Mouse (Mus musculus): ENCODE results near the gene Otx1. TPM values are rescaled to one million over a fixed set of nuclear protein-coding genes. Genes with fewer than 3 reads are reported as not detected.

The Otx1 gene
- total and polyA plus RNA-seq, 3 experiments: not detected

DNA sequence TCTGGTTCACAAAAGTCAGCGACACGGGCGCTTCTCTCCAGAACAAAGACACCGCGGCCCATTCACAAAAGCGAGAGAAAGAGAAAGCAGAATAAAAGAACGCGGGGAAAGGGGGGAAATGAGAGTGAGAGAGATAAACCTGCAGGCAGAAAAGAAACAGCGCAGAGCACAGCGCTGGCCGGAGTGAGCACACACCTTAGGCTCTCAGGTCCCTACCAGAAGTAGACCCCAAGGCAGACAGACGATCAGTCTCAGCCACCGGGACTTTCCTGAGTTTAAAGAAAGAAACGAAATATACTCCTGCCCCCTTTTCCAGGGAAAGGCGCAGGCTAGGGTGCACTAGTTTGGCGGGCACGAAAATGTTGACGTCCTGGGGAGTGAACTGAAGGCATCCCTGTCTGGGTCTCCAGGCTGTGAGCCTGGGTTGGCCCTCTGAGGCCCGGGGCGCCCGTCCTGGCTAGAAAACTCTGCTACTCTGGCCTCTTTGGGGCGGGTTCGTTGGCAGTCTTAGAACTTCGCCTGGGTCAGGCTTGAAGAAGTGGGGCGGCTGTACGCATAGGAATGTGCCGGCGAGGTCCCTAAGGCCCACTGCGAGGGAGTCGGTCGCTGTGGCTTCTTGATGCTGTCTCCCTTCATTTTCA lies 764 bp upstream of the Otx1 start:
- no peaks in the 10 kb centered on the region for H3K79me2 ChIP-seq (replicated peaks; ENCODE audit: control insufficient read depth, extremely low read depth, insufficient read depth, poor library complexity, severe bottlenecking)
- no peak overlapping the region for H3K9ac ChIP-seq (ENCODE audit: insufficient read depth, low read depth)
- H3K27ac ChIP-seq (ENCODE audit: insufficient read depth, low read depth): no peak overlapping the region
- no peaks in the 10 kb centered on the region for H3K36me3 ChIP-seq (replicated peaks in 1 of 2; ENCODE audit: control insufficient read depth in 1 of 2, insufficient read depth in 1 of 2, low read length in 1 of 2)
- in situ Hi-C loops (cut with MboI; ENCODE audit: low pct_ligation_motif_present, low pct_unique_long_range_greater_than_20kb, low sequenced_read_pairs) (no loop called here), dilution Hi-C loops (cut with MboI; ENCODE audit: extremely low pct_ligation_motif_present, extremely low pct_unique_long_range_greater_than_20kb, low sequenced_read_pairs) (no loop called here)
- peaks cover 0 to 21% of the 10 kb centered on the region in 2 experiments; a peak in 2 of 4 replicates for H3K4me1 ChIP-seq (ENCODE audit: control insufficient read depth in 1 of 2, insufficient read depth in 2 of 2)
- H3K9me3 ChIP-seq (replicated peaks; ENCODE audit: low read length): peaks cover 30% of the 10 kb centered on the region
- no peaks in the 10 kb centered on the region for H3K27me3 ChIP-seq (replicated peaks)
- TF ChIP-seq ZC3H11A (IDR thresholded peaks at IDR 0.05; ENCODE audit: low read depth, low read length): no peak
- TF ChIP-seq MAX (IDR thresholded peaks at IDR 0.05; ENCODE audit: low read length): no peak
- TF ChIP-seq CTCF (conservative IDR thresholded peaks at IDR 0.05 in 1 of 2, IDR thresholded peaks at IDR 0.05 in 1 of 2; ENCODE audit: low read depth in 2 of 2, low read length in 2 of 2): no peak
- no peak for TF ChIP-seq MAZ (IDR thresholded peaks at IDR 0.05; ENCODE audit: low read depth, low read length)
- no peak for TF ChIP-seq BHLHE40 (IDR thresholded peaks at IDR 0.05; ENCODE audit: low read depth, low read length)
- no peak for DNase-seq (ENCODE audit: extremely low read depth)
- no peak overlapping the region for H3K4me3 ChIP-seq (replicated peaks in 1 of 3; ENCODE audit: low read depth in 2 of 3, low read length in 2 of 3, poor library complexity in 1 of 3)
- H3K4me2 ChIP-seq (ENCODE audit: insufficient read depth, low read depth, poor library complexity, severe bottlenecking): no peak overlapping the region

DNA sequence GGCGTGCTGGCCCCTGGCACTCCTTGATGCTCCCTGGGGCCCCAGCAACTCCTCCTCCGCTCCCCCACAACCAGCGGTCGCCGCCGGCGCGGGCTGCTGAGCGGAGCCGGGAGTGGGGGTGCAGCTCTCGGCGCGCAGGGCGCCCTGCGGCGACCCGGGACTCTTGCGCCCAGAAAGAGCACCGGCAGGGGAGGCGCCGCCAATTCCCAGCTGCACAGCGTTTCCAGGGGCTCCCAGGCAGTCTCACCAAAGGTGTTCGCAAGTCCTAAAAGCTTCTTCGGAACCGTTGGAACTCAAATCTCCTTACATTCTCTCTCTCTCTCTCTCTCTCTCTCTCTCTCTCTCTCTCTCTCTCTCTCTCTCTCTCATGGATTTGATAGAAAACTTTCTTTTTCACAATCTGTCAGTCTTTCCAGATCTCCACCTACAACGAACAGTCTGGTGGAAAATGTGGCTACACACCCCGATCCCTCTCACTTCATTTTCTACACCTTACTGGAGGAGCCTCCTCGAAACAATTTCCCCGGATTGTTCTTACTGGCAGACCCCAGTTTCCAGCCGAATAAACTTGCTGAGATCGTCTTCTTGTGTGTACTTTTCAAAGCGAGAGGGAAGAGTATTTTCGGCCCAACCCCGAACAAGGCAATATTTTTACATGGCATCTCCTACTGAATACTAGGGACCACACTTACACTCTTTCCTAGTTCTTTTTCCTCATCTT lies 475 bp downstream of the Otx1 start:
- Histone ChIP-seq H3K36me3 (replicated peaks in 1 of 2; ENCODE audit: control insufficient read depth in 1 of 2, insufficient read depth in 1 of 2, low read length in 1 of 2) (no peaks in the 10 kb centered on the region), H3K4me3 (replicated peaks in 1 of 3; ENCODE audit: low read depth in 2 of 3, low read length in 2 of 3, poor library complexity in 1 of 3) (no peak overlapping the region), H3K9ac (ENCODE audit: insufficient read depth, low read depth) (no peak overlapping the region), H3K4me1 (ENCODE audit: control insufficient read depth in 1 of 2, insufficient read depth in 2 of 2) (peaks cover 0 to 9% of the 10 kb centered on the region in 2 experiments; a peak in 2 of 4 replicates), H3K79me2 (replicated peaks; ENCODE audit: control insufficient read depth, extremely low read depth, insufficient read depth, poor library complexity, severe bottlenecking) (no peaks in the 10 kb centered on the region), H3K27ac (ENCODE audit: insufficient read depth, low read depth) (no peak overlapping the region), H3K4me2 (ENCODE audit: insufficient read depth, low read depth, poor library complexity, severe bottlenecking) (no peak overlapping the region), H3K27me3 (replicated peaks) (no peaks in the 10 kb centered on the region), H3K9me3 (replicated peaks; ENCODE audit: low read length) (peaks cover 40% of the 10 kb centered on the region)
- dilution Hi-C loops (cut with MboI; ENCODE audit: extremely low pct_ligation_motif_present, extremely low pct_unique_long_range_greater_than_20kb, low sequenced_read_pairs): no loop called here
- no peak for DNase-seq (ENCODE audit: extremely low read depth)
- no peak for TF ChIP-seq ZKSCAN1 (IDR thresholded peaks at IDR 0.05; ENCODE audit: borderline replicate concordance, low read depth, low read length)
- TF ChIP-seq MXI1 (IDR thresholded peaks at IDR 0.05; ENCODE audit: low read depth, low read length): no peak
- no peak for TF ChIP-seq UBTF (IDR thresholded peaks at IDR 0.05; ENCODE audit: low read depth, low read length)
- no peak for TF ChIP-seq SIN3A (IDR thresholded peaks at IDR 0.05; ENCODE audit: low read length)
- no peak for TF ChIP-seq CHD2 (IDR thresholded peaks at IDR 0.05; ENCODE audit: low read length)
- no peak for TF ChIP-seq MYC (IDR thresholded peaks at IDR 0.05; ENCODE audit: low read depth, low read length)
- no peak for TF ChIP-seq CTCF (conservative IDR thresholded peaks at IDR 0.05 in 1 of 2, IDR thresholded peaks at IDR 0.05 in 1 of 2; ENCODE audit: low read depth in 2 of 2, low read length in 2 of 2)
- TF ChIP-seq MAFK (IDR thresholded peaks at IDR 0.05; ENCODE audit: insufficient replicate concordance, low read length): no peak
- no peak for TF ChIP-seq GABPA (IDR thresholded peaks at IDR 0.05; ENCODE audit: insufficient replicate concordance, low read depth, low read length)
- TF ChIP-seq TCF12 (IDR thresholded peaks at IDR 0.05; ENCODE audit: low read depth, low read length): no peak
- no peak for TF ChIP-seq JUND (conservative IDR thresholded peaks at IDR 0.05; ENCODE audit: low read depth, low read length)
- TF ChIP-seq ZNF384 (IDR thresholded peaks at IDR 0.05; ENCODE audit: low read depth, low read length): no peak
- TF ChIP-seq MAZ (IDR thresholded peaks at IDR 0.05; ENCODE audit: low read depth, low read length): no peak
- TF ChIP-seq NELFE (IDR thresholded peaks at IDR 0.05; ENCODE audit: low read depth, low read length): no peak
- no peak for TF ChIP-seq ELF1 (IDR thresholded peaks at IDR 0.05; ENCODE audit: low read depth, low read length)
- no peak for TF ChIP-seq USF2 (conservative IDR thresholded peaks at IDR 0.05; ENCODE audit: low read depth, low read length)
- no peak for TF ChIP-seq NRF1 (IDR thresholded peaks at IDR 0.05; ENCODE audit: low read depth, low read length)
- in situ Hi-C loops (cut with MboI; ENCODE audit: low pct_ligation_motif_present, low pct_unique_long_range_greater_than_20kb, low sequenced_read_pairs): no loop called here
